Mouse (Mus musculus) heart, adult 2 months (tissue): ENCODE measurements around the gene Vnn3. TPM values are rescaled to one million over a fixed set of nuclear protein-coding genes. Genes with fewer than 3 reads are reported as not detected.

Source experiments
- DNase-seq, 2 experiments: peaks; one replicate each; pipeline ENCODE4 v3.0.0; 2021
- H3K27ac ChIP-seq: fragments of 200-600 bp; 2 replicates; pipeline ENCODE4 v1.8.1; 2022
- H3K27me3 ChIP-seq: fragments of 200-500 bp; 2 replicates; pipeline ENCODE4 v1.6.1; 2012; ENCODE audit warnings: mild to moderate bottlenecking, low read length, inconsistent platforms, mixed read lengths; ENCODE audit not compliant: control insufficient read depth, insufficient read depth
- H3K36me3 ChIP-seq: fragments of 200-500 bp; 2 replicates; pipeline ENCODE4 v1.6.1; 2012; ENCODE audit warnings: low read length, inconsistent platforms; ENCODE audit not compliant: control insufficient read depth, insufficient read depth
- H3K4me1 ChIP-seq: fragments of 200-500 bp; 2 replicates; pipeline ENCODE4 v1.6.1; 2011; ENCODE audit warnings: low read length; ENCODE audit not compliant: control insufficient read depth, insufficient read depth
- H3K4me3 ChIP-seq: fragments of 200-600 bp; 2 replicates; pipeline ENCODE4 v1.8.1; 2022
- H3K79me2 ChIP-seq: fragments of 200-500 bp; replicated peaks from 2 replicates; pipeline ENCODE4 v1.6.1; 2012; ENCODE audit warnings: mild to moderate bottlenecking, inconsistent platforms, low read length, moderate library complexity, mixed read lengths; ENCODE audit not compliant: control insufficient read depth, insufficient read depth
- H3K9ac ChIP-seq: fragments of 200-500 bp; 2 replicates; pipeline ENCODE4 v1.6.1; 2012; ENCODE audit warnings: low read depth, mild to moderate bottlenecking, control low read depth, inconsistent platforms, low read length, mixed read lengths
- CTCF ChIP-seq: fragments of 200-600 bp; IDR thresholded peaks from 2 replicates; pipeline ENCODE4 v1.8.1; 2022; ENCODE audit warnings: antibody characterized with exemption, mild to moderate bottlenecking, moderate library complexity
- EP300 ChIP-seq: fragments of 200-500 bp; IDR thresholded peaks from 2 replicates; pipeline ENCODE4 v1.6.1; 2011; ENCODE audit warnings: low read depth, low read length, control low read depth; ENCODE audit not compliant: insufficient read depth
- POLR2A ChIP-seq: fragments of 200-500 bp; IDR thresholded peaks from 2 replicates; pipeline ENCODE4 v1.6.1; 2011; ENCODE audit warnings: mild to moderate bottlenecking, low read depth, low read length, control low read depth; ENCODE audit not compliant: insufficient read depth
- WGBS: fragments of 180-500 bp; shearing (Covaris S2); methylation state at CpG from one replicate; pipeline ENCODE4 v1.1.7; 2018; 5-methylcytosine and 5-hydroxymethylcytosine counted together
- intact Hi-C: fragments of 180-260 bp; cut with DNase I; formaldehyde crosslinking; loops from one replicate; pipeline ENCODE4 v1.15.1; 2025
- polyA plus RNA-seq: library from polyadenylated mRNA; depleted of rRNA; stranded (reverse); fragments of >200 nt; gene quantifications from 2 replicates; pipeline ENCODE4 v1.2.3, GENCODE M21; 2012; rRNA removed
- total RNA-seq, 2 experiments: library from RNA; stranded (reverse); gene quantifications; 2 replicates each; pipeline ENCODE4 v1.2.3; 2021

Gene Vnn3
- total and polyA plus RNA-seq, 3 experiments: 0.33 TPM; not detected in 2

DNA sequence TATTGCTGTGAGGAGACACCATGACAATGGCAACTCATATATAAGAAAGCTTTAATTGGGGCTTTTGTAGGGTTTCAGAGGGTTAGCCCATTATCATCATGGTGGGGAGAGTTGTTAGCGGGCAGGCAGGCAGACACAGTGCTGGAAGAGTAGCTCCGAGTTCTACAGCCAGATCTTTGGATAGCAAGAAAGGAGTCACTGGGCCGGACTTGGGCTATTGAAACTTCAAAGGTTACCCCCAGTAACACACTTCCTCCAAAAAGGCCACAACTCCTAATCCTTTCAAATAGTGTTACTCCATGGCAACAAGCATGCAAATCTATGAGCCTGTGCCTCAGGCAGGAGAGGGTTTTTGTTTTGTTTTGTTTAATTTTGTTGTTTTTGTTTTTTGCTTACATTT, 49.9 kb downstream of the Vnn3 start:
- Histone ChIP-seq H3K4me3 (no peak overlapping the region), H3K79me2 (no peaks in the 10 kb centered on the region), H3K27me3 (no peaks in the 10 kb centered on the region), H3K9ac (no peak overlapping the region), H3K27ac (no peak overlapping the region), H3K4me1 (no peaks in the 10 kb centered on the region), H3K36me3 (no peaks in the 10 kb centered on the region)
- WGBS: 91% methylated on average over 3 of the region's 3 CpGs
- intact Hi-C loops: no loop called here
- TF ChIP-seq POLR2A (no peak), CTCF (no peak), EP300 (no peak)
- no peak for DNase-seq

DNA sequence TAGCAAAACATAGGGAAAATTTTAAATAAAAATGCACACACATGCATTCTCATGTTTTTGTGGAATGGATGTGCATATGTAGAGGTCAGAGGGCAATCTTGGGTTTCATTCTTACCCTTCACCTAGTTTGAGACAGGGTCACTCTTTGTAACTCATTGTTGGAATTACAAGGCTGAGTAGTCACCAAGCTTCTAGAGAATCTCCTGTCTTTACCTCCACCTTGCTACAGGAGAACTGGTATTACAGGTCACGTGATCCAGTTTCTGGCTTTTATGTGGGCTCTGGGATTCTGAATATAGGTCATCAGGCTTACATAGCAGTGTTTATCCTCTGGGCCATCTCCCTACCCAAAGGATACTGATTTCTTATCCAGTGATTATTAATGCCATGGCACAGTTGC, 54.4 kb downstream of the Vnn3 start:
- H3K36me3 ChIP-seq: no peaks in the 10 kb centered on the region

More for the DNA sequence above, 54.4 kb downstream of the Vnn3 start:
- Histone ChIP-seq H3K4me3 (no peak overlapping the region), H3K4me1 (no peaks in the 10 kb centered on the region), H3K9ac (no peak overlapping the region), H3K27me3 (no peaks in the 10 kb centered on the region), H3K79me2 (no peaks in the 10 kb centered on the region), H3K27ac (no peak overlapping the region)
- no peak for DNase-seq
- 89% methylated on average over 1 of the region's 1 CpGs for WGBS
- TF ChIP-seq POLR2A (no peak), CTCF (no peak), EP300 (no peak)
- intact Hi-C loops: no loop called here

Other genes with a start within 250 kb of the Vnn3 start
- gene Rps12, start 64.2 kb upstream of the Vnn3 start, total RNA-seq: 100 to 1,000 TPM; 189 to 223 TPM
- 457 and 603 TPM in 2 replicates for gene Rps12, start 64.2 kb upstream of the Vnn3 start, polyA plus RNA-seq
- 1 to 10 TPM; 7.6 to 9.2 TPM for gene Slc18b1, start 54.5 kb upstream of the Vnn3 start, total RNA-seq
- 5.8 and 9.3 TPM in 2 replicates for gene Slc18b1, start 54.5 kb upstream of the Vnn3 start, polyA plus RNA-seq
- gene Vnn1, start 43.2 kb downstream of the Vnn3 start, total RNA-seq: under 1 TPM; 0.30 to 0.31 TPM
- 0.62 and 0.67 TPM in 2 replicates for gene Vnn1, start 43.2 kb downstream of the Vnn3 start, polyA plus RNA-seq
- gene Taar1, start 68.9 kb downstream of the Vnn3 start, total RNA-seq: not detected
- not detected in 2 replicates for gene Taar1, start 68.9 kb downstream of the Vnn3 start, polyA plus RNA-seq
- gene Taar2, start 87.1 kb downstream of the Vnn3 start, total RNA-seq: not detected
- gene Taar2, start 87.1 kb downstream of the Vnn3 start, polyA plus RNA-seq: not detected in 2 replicates
- not detected for gene Taar3, start 98.1 kb downstream of the Vnn3 start, total RNA-seq
- gene Taar3, start 98.1 kb downstream of the Vnn3 start, polyA plus RNA-seq: not detected in 2 replicates
- gene Taar4, start 109.0 kb downstream of the Vnn3 start, total RNA-seq: not detected
- not detected in 2 replicates for gene Taar4, start 109.0 kb downstream of the Vnn3 start, polyA plus RNA-seq
- not detected for gene Taar5, start 119.2 kb downstream of the Vnn3 start, total RNA-seq
- not detected in 2 replicates for gene Taar5, start 119.2 kb downstream of the Vnn3 start, polyA plus RNA-seq
- gene Taar6, start 134.2 kb downstream of the Vnn3 start, total RNA-seq: not detected
- not detected in 2 replicates for gene Taar6, start 134.2 kb downstream of the Vnn3 start, polyA plus RNA-seq
- gene Taar7a, start 142.0 kb downstream of the Vnn3 start, total RNA-seq: not detected
- gene Taar7a, start 142.0 kb downstream of the Vnn3 start, polyA plus RNA-seq: not detected in 2 replicates
- gene Taar7b, start 148.5 kb downstream of the Vnn3 start, total RNA-seq: not detected
- gene Taar7b, start 148.5 kb downstream of the Vnn3 start, polyA plus RNA-seq: not detected in 2 replicates
- gene Taar7d, start 175.8 kb downstream of the Vnn3 start, total RNA-seq: not detected
- gene Taar7d, start 175.8 kb downstream of the Vnn3 start, polyA plus RNA-seq: not detected in 2 replicates
- gene Taar7e, start 186.2 kb downstream of the Vnn3 start, total RNA-seq: not detected
- not detected in 2 replicates for gene Taar7e, start 186.2 kb downstream of the Vnn3 start, polyA plus RNA-seq
- gene Taar7f, start 198.0 kb downstream of the Vnn3 start, total RNA-seq: not detected
- gene Taar7f, start 198.0 kb downstream of the Vnn3 start, polyA plus RNA-seq: not detected in 2 replicates
- not detected for gene Taar8a, start 225.0 kb downstream of the Vnn3 start, total RNA-seq
- gene Taar8a, start 225.0 kb downstream of the Vnn3 start, polyA plus RNA-seq: not detected in 2 replicates
- gene Taar8b, start 240.8 kb downstream of the Vnn3 start, total RNA-seq: not detected
- not detected in 2 replicates for gene Taar8b, start 240.8 kb downstream of the Vnn3 start, polyA plus RNA-seq